Mouse (Mus musculus) heart, embryonic 11.5 days (tissue): ENCODE data around the gene H2-Oa. TPM values are rescaled to one million over a fixed set of nuclear protein-coding genes. Genes with fewer than 3 reads are reported as not detected.

Experiments
- ATAC-seq: fragments of 200-750 bp; cut with Nextera tagmentation; replicated peaks from 2 replicates; pipeline ENCODE4 v1.8.0; 2017; ENCODE audit warnings: moderate library complexity; ENCODE audit not compliant: insufficient number of reproducible peaks, low FRiP score, low TSS enrichment
- H3K27ac ChIP-seq: fragments of 300-500 bp; sonication (generic); 2 replicates; pipeline ENCODE4 v1.5.1; 2014; ENCODE audit warnings: mild to moderate bottlenecking, low read depth, low read length
- H3K27me3 ChIP-seq: fragments of 300-500 bp; sonication (generic); 2 replicates; pipeline ENCODE4 v1.6.1; 2014; ENCODE audit warnings: mild to moderate bottlenecking, low read length, mixed read lengths; ENCODE audit not compliant: control insufficient read depth, insufficient read depth
- H3K36me3 ChIP-seq: fragments of 300-500 bp; sonication (generic); 2 replicates; pipeline ENCODE4 v1.6.1; 2014; ENCODE audit warnings: mild to moderate bottlenecking, low read length, moderate library complexity, mixed read lengths; ENCODE audit not compliant: control insufficient read depth, insufficient read depth
- H3K4me1 ChIP-seq: fragments of 300-500 bp; sonication (generic); 2 replicates; pipeline ENCODE4 v1.6.1; 2014; ENCODE audit warnings: low read length; ENCODE audit not compliant: control insufficient read depth, insufficient read depth
- H3K4me2 ChIP-seq: fragments of 300-500 bp; sonication (generic); 2 replicates; pipeline ENCODE4 v1.6.1; 2014; ENCODE audit warnings: mild to moderate bottlenecking, moderate library complexity
- H3K4me3 ChIP-seq: fragments of 300-500 bp; sonication (generic); 2 replicates; pipeline ENCODE4 v1.5.1; 2014; ENCODE audit warnings: low read depth, low read length
- H3K9ac ChIP-seq: fragments of 300-500 bp; sonication (generic); 2 replicates; pipeline ENCODE4 v1.6.1; 2014; ENCODE audit warnings: mild to moderate bottlenecking, low read depth, low read length, moderate library complexity
- H3K9me3 ChIP-seq: fragments of 300-500 bp; sonication (generic); replicated peaks from 2 replicates; pipeline ENCODE4 v1.6.1; 2016; ENCODE audit warnings: low read length; ENCODE audit not compliant: control insufficient read depth
- WGBS: fragments of 180-500 bp; shearing (Covaris S2); extraction: QIAGEN DNeasy Blood & Tissue Kit; methylation state at CpG from one replicate; pipeline ENCODE4 v1.1.7; 2014; ENCODE audit not compliant: insufficient replicate concordance; 5-methylcytosine and 5-hydroxymethylcytosine counted together
- polyA plus RNA-seq: library from polyadenylated mRNA; unstranded; fragments of >200 nt; fragmentation: Nextera tagmentation; extraction: Ambion mirVana; gene quantifications from 2 replicates; pipeline ENCODE4 v1.2.1, GENCODE M21; 2014

Gene H2-Oa
- polyA plus RNA-seq, 1 experiment from 2014 or later: 0.34 TPM

GRCm38 (mm10) chr17:34094283-34095035 is 2.3 kb downstream of the H2-Oa start:
- H3K27me3 ChIP-seq: peaks cover 3% of the 10 kb centered on the region; the same call in 1 of the 2 replicates
- H3K4me2 ChIP-seq: no peak overlapping the region
- ATAC-seq: no peak
- peaks cover 4% of the 10 kb centered on the region; the same call in 1 of the 2 replicates for H3K4me1 ChIP-seq
- no peaks in the 10 kb centered on the region for H3K9me3 ChIP-seq
- H3K9ac ChIP-seq: no peak overlapping the region
- H3K27ac ChIP-seq: no peak overlapping the region
- no peak overlapping the region for H3K4me3 ChIP-seq
- no peaks in the 10 kb centered on the region for H3K36me3 ChIP-seq
- 77% methylated on average over 27 of the region's 27 CpGs for WGBS

GRCm38 (mm10) chr17:34096497-34097010 is 4.4 kb downstream of the H2-Oa start:
- WGBS: 68% methylated on average over 3 of the region's 3 CpGs
- Histone ChIP-seq H3K9me3 (no peaks in the 10 kb centered on the region), H3K4me3 (no peak overlapping the region), H3K36me3 (no peaks in the 10 kb centered on the region), H3K4me2 (no peak overlapping the region), H3K27ac (no peak overlapping the region), H3K9ac (no peak overlapping the region), H3K27me3 (peaks cover 3% of the 10 kb centered on the region; the same call in 1 of the 2 replicates), H3K4me1 (peaks cover 5% of the 10 kb centered on the region; the same call in 1 of the 2 replicates)
- no peak for ATAC-seq

- Histone ChIP-seq H3K4me2 (no peak overlapping the region), H3K9me3 (no peaks in the 10 kb centered on the region), H3K4me3 (no peak overlapping the region), H3K27ac (no peak overlapping the region), H3K36me3 (no peaks in the 10 kb centered on the region), H3K9ac (no peak overlapping the region), H3K27me3 (peaks cover 3% of the 10 kb centered on the region; the same call in 1 of the 2 replicates), H3K4me1 (peaks cover 6% of the 10 kb centered on the region; the same call in 1 of the 2 replicates)
- ATAC-seq: no peak
- WGBS: 70% methylated on average over 5 of the region's 5 CpGs
Observed at GRCm38 (mm10) chr17:34097272-34097671, 5.1 kb downstream of the H2-Oa start.

- ATAC-seq: no peak
- Histone ChIP-seq H3K4me1 (0 out of 2 replicates have a peak, but pooled peaks cover 3% of the 10 kb centered on the region), H3K4me3 (no peak overlapping the region), H3K27ac (no peak overlapping the region), H3K36me3 (no peaks in the 10 kb centered on the region), H3K4me2 (no peak overlapping the region), H3K9me3 (no peaks in the 10 kb centered on the region), H3K27me3 (peaks cover 3% of the 10 kb centered on the region; the same call in 1 of the 2 replicates), H3K9ac (no peak overlapping the region)
- 42% methylated on average over 10 of the region's 10 CpGs for WGBS
Observed at GRCm38 (mm10) chr17:34098709-34099479, 6.8 kb downstream of the H2-Oa start.

- no peak for ATAC-seq
- Histone ChIP-seq H3K9ac (no peak overlapping the region), H3K36me3 (no peaks in the 10 kb centered on the region), H3K4me1 (0 out of 2 replicates have a peak, but pooled peaks cover 3% of the 10 kb centered on the region), H3K4me3 (no peak overlapping the region), H3K4me2 (no peak overlapping the region), H3K27ac (no peak overlapping the region), H3K27me3 (peaks cover 3% of the 10 kb centered on the region; the same call in 1 of the 2 replicates), H3K9me3 (no peaks in the 10 kb centered on the region)
- WGBS: 66% methylated on average over 5 of the region's 5 CpGs
Observed at GRCm38 (mm10) chr17:34099531-34099930, 7.4 kb downstream of the H2-Oa start.

- Histone ChIP-seq H3K4me3 (no peak overlapping the region), H3K9ac (no peak overlapping the region), H3K36me3 (no peaks in the 10 kb centered on the region), H3K4me2 (no peak overlapping the region), H3K4me1 (0 out of 2 replicates have a peak, but pooled peaks cover 3% of the 10 kb centered on the region), H3K9me3 (no peaks in the 10 kb centered on the region), H3K27me3 (peaks cover 3% of the 10 kb centered on the region; the same call in 1 of the 2 replicates), H3K27ac (no peak overlapping the region)
- ATAC-seq: no peak
- WGBS: 27% methylated on average over 5 of the region's 5 CpGs
Observed at GRCm38 (mm10) chr17:34101185-34101584, 9.0 kb downstream of the H2-Oa start.

GRCm38 (mm10) chr17:34101604-34102032 is 9.5 kb downstream of the H2-Oa start:
- Histone ChIP-seq H3K27me3 (peaks cover 3% of the 10 kb centered on the region; the same call in 1 of the 2 replicates), H3K9ac (no peak overlapping the region), H3K4me3 (0 out of 2 replicates have a peak overlapping the region, but pooled peaks have one; percentile 25), H3K4me1 (0 out of 2 replicates have a peak, but pooled peaks cover 3% of the 10 kb centered on the region), H3K36me3 (no peaks in the 10 kb centered on the region), H3K9me3 (no peaks in the 10 kb centered on the region), H3K27ac (no peak overlapping the region), H3K4me2 (peak overlapping the region; percentile 58)
- 0 out of 2 replicates have a peak, but pooled peaks have one; percentile 57 for ATAC-seq
- 5% methylated on average over 12 of the region's 12 CpGs for WGBS

- Histone ChIP-seq H3K4me1 (0 out of 2 replicates have a peak, but pooled peaks cover 3% of the 10 kb centered on the region), H3K4me3 (no peak overlapping the region), H3K9me3 (no peaks in the 10 kb centered on the region), H3K4me2 (no peak overlapping the region), H3K27me3 (peaks cover 3% of the 10 kb centered on the region; the same call in 1 of the 2 replicates), H3K9ac (no peak overlapping the region), H3K36me3 (no peaks in the 10 kb centered on the region), H3K27ac (no peak overlapping the region)
- no peak for ATAC-seq
- 72% methylated on average over 6 of the region's 6 CpGs for WGBS
Observed at GRCm38 (mm10) chr17:34102831-34103230, 10.7 kb downstream of the H2-Oa start.
